Mouse (Mus musculus): ENCODE results near the gene Eif2b1. TPM values are rescaled to one million over a fixed set of nuclear protein-coding genes. Genes with fewer than 3 reads are reported as not detected.

The Eif2b1 gene
- polyA plus RNA-seq, 1 experiment from 2014 or later, result 70.3 TPM

GRCm38 (mm10) chr5:124529191-124529651 is 49.7 kb downstream of the Eif2b1 start:
- Histone ChIP-seq H3K9me3 (no peaks in the 10 kb centered on the region), H3K27ac (replicated peaks) (peak overlapping the region; percentile 4), H3K9ac (replicated peaks) (no peak overlapping the region; the same call in 1 of the 2 replicates), H3K4me3 (peak overlapping the region; percentile 20), H3K4me1 (peaks cover 33% of the 10 kb centered on the region), H3K27me3 (no peaks in the 10 kb centered on the region), H3K4me2 (replicated peaks) (peak overlapping the region; percentile 78), H3K36me3 (no peaks in the 10 kb centered on the region)
- ATAC-seq (replicated peaks), result no peak
- 49% methylated on average over 8 of the region's 8 CpGs for WGBS

- peak overlapping the region; percentile 78 for H3K4me2 ChIP-seq (replicated peaks)
- H3K9ac ChIP-seq (replicated peaks), result no peak overlapping the region; the same call in 1 of the 2 replicates
- H3K4me1 ChIP-seq, result peaks cover 33% of the 10 kb centered on the region
- ATAC-seq (replicated peaks), result no peak
- 42% methylated on average over 9 of the region's 9 CpGs for WGBS
- peak overlapping the region; percentile 20 for H3K4me3 ChIP-seq
- H3K36me3 ChIP-seq, result no peaks in the 10 kb centered on the region
- no peaks in the 10 kb centered on the region for H3K9me3 ChIP-seq
- H3K27ac ChIP-seq (replicated peaks), result peak overlapping the region; percentile 4
- H3K27me3 ChIP-seq, result no peaks in the 10 kb centered on the region
Observed at GRCm38 (mm10) chr5:124528791-124529190, 50.1 kb downstream of the Eif2b1 start.

- 62% methylated on average over 4 of the region's 4 CpGs for WGBS
- no peaks in the 10 kb centered on the region for H3K27me3 ChIP-seq
- H3K27ac ChIP-seq (replicated peaks), result no peak overlapping the region
- H3K9ac ChIP-seq (replicated peaks), result no peak overlapping the region
- H3K4me3 ChIP-seq, result no peak overlapping the region
- H3K9me3 ChIP-seq, result no peaks in the 10 kb centered on the region
- no peak overlapping the region for H3K4me2 ChIP-seq (replicated peaks)
- ATAC-seq (replicated peaks), result no peak
- H3K36me3 ChIP-seq, result no peaks in the 10 kb centered on the region
- peaks cover 33% of the 10 kb centered on the region for H3K4me1 ChIP-seq
Observed at GRCm38 (mm10) chr5:124528351-124528750, 50.6 kb downstream of the Eif2b1 start.

- no peak for ATAC-seq (replicated peaks)
- peaks cover 19% of the 10 kb centered on the region for H3K4me1 ChIP-seq
- 94% methylated on average over 5 of the region's 5 CpGs for WGBS
- H3K36me3 ChIP-seq, result no peaks in the 10 kb centered on the region
- no peak overlapping the region for H3K27ac ChIP-seq (replicated peaks)
- no peak overlapping the region for H3K4me3 ChIP-seq
- H3K27me3 ChIP-seq, result no peaks in the 10 kb centered on the region
- H3K9ac ChIP-seq (replicated peaks), result no peak overlapping the region
- no peak overlapping the region for H3K4me2 ChIP-seq (replicated peaks)
- no peaks in the 10 kb centered on the region for H3K9me3 ChIP-seq
Observed at GRCm38 (mm10) chr5:124524943-124525342, 54.0 kb downstream of the Eif2b1 start.

- H3K27me3 ChIP-seq, result no peaks in the 10 kb centered on the region
- no peak overlapping the region for H3K4me2 ChIP-seq (replicated peaks)
- peaks cover under 1% of the 10 kb centered on the region; the same call in 1 of the 2 replicates for H3K4me1 ChIP-seq
- no peak for ATAC-seq (replicated peaks)
- H3K27ac ChIP-seq (replicated peaks), result no peak overlapping the region
- H3K9me3 ChIP-seq, result no peaks in the 10 kb centered on the region
- no peak overlapping the region for H3K9ac ChIP-seq (replicated peaks)
- 96% methylated on average over 8 of the region's 8 CpGs for WGBS
- H3K4me3 ChIP-seq, result no peak overlapping the region
- H3K36me3 ChIP-seq, result no peaks in the 10 kb centered on the region
Observed at GRCm38 (mm10) chr5:124523032-124523431, 55.9 kb downstream of the Eif2b1 start.

GRCm38 (mm10) chr5:124521588-124521987 is 57.3 kb downstream of the Eif2b1 start:
- Histone ChIP-seq H3K4me3 (no peak overlapping the region), H3K9ac (replicated peaks) (no peak overlapping the region), H3K27me3 (no peaks in the 10 kb centered on the region), H3K4me2 (replicated peaks) (no peak overlapping the region), H3K4me1 (no peaks in the 10 kb centered on the region), H3K36me3 (no peaks in the 10 kb centered on the region), H3K9me3 (no peaks in the 10 kb centered on the region), H3K27ac (replicated peaks) (no peak overlapping the region)
- 96% methylated on average over 4 of the region's 4 CpGs for WGBS
- ATAC-seq (replicated peaks), result no peak

Other genes with a start within 250 kb of the Eif2b1 start
- gene Cdk2ap1, start 216.0 kb downstream of the Eif2b1 start, polyA plus RNA-seq (2015; fragmentation: Nextera tagmentation; extraction: Ambion mirVana), result 85.6 and 193 TPM in 2 replicates
- 101 and 111 TPM in 2 replicates for gene Sbno1, start 153.1 kb downstream of the Eif2b1 start, polyA plus RNA-seq (2015; fragmentation: Nextera tagmentation; extraction: Ambion mirVana)
- gene Kmt5a, start 139.2 kb downstream of the Eif2b1 start, polyA plus RNA-seq (2015; fragmentation: Nextera tagmentation; extraction: Ambion mirVana), result 36.3 and 56.7 TPM in 2 replicates
- 26.3 and 27.8 TPM in 2 replicates for gene Rilpl2, start 100.8 kb downstream of the Eif2b1 start, polyA plus RNA-seq (2015; fragmentation: Nextera tagmentation; extraction: Ambion mirVana)
- gene Snrnp35, start 96.0 kb downstream of the Eif2b1 start, polyA plus RNA-seq (2015; fragmentation: Nextera tagmentation; extraction: Ambion mirVana), result 24.9 and 26.0 TPM in 2 replicates
- 11.6 and 12.8 TPM in 2 replicates for gene Rilpl1, start 47.7 kb downstream of the Eif2b1 start, polyA plus RNA-seq (2015; fragmentation: Nextera tagmentation; extraction: Ambion mirVana)
- gene Tmed2, start 38.4 kb downstream of the Eif2b1 start, polyA plus RNA-seq (2015; fragmentation: Nextera tagmentation; extraction: Ambion mirVana), result 372 and 377 TPM in 2 replicates
- gene Ddx55, start 26.3 kb downstream of the Eif2b1 start, polyA plus RNA-seq (2015; fragmentation: Nextera tagmentation; extraction: Ambion mirVana), result 28.2 and 28.8 TPM in 2 replicates
- gene Gtf2h3, start within 50 bp of the Eif2b1 start, polyA plus RNA-seq (2015; fragmentation: Nextera tagmentation; extraction: Ambion mirVana), result 52.6 and 57.3 TPM in 2 replicates
- 47.6 and 48.5 TPM in 2 replicates for gene Atp6v0a2, start 49.4 kb upstream of the Eif2b1 start, polyA plus RNA-seq (2015; fragmentation: Nextera tagmentation; extraction: Ambion mirVana)
- 0.11 and 0.14 TPM in 2 replicates for gene Dnah10, start 146.0 kb upstream of the Eif2b1 start, polyA plus RNA-seq (2015; fragmentation: Nextera tagmentation; extraction: Ambion mirVana)

Data from forebrain, embryonic 15.5 days (tissue).